Mouse (Mus musculus): ENCODE data around the gene Ifrd2.

GRCm38 (mm10) chr9:107633091-107633660, 45.7 kb downstream of the Ifrd2 start:
- TF ChIP-seq CTCF (IDR thresholded peaks at IDR 0.05; ENCODE audit: low read depth, low read length) = no peak
- TF ChIP-seq EP300 (IDR thresholded peaks at IDR 0.05; ENCODE audit: insufficient read depth, low read depth, low read length) = no peak
